Mouse (Mus musculus): ENCODE measurements around the gene Gipc3. TPM values are rescaled to one million over a fixed set of nuclear protein-coding genes. Genes with fewer than 3 reads are reported as not detected.

Gene Gipc3
- polyA plus RNA-seq, 2 experiments: 0.01 TPM; not detected in 1

- Histone ChIP-seq H3K4me1 (replicated peaks; ENCODE audit: control insufficient read depth in 2 of 2, insufficient read depth in 2 of 2, low read length in 1 of 2) (peaks cover 59% of the 10 kb centered on the region in 2 experiments), H3K36me3 (replicated peaks; ENCODE audit: control insufficient read depth, insufficient read depth, low read depth) (peaks cover 38% of the 10 kb centered on the region), H3K9ac (replicated peaks) (peak overlapping the region; percentile 71), H3K27ac (peak overlapping the region; percentile 86), H3K27me3 (ENCODE audit: control insufficient read depth, insufficient read depth, low read length) (no peaks in the 10 kb centered on the region), H3K9me3 (ENCODE audit: control insufficient read depth, low read length) (no peaks in the 10 kb centered on the region), H3K4me2 (ENCODE audit: low read depth) (peak overlapping the region; percentile 82), H3K4me3 (ENCODE audit: insufficient read depth in 1 of 2, low read depth in 2 of 2, low read length in 2 of 2) (peak overlapping the region; percentile 6 to 20; a peak in 3 of 4 replicates)
- WGBS (ENCODE audit: insufficient replicate concordance): 21% methylated on average over 12 of the region's 12 CpGs
- TF ChIP-seq EP300 (IDR thresholded peaks at IDR 0.05; ENCODE audit: low read depth) (peak; percentile 78), CTCF (IDR thresholded peaks at IDR 0.05; ENCODE audit: low read depth) (peak; percentile 4; the same call in 1 of the 2 replicates)
- DNase-seq (ENCODE audit: low read depth in 3 of 3, low spot score in 3 of 3) (peak; percentile 79 to 82 (median 81)), ATAC-seq (ENCODE audit: insufficient read depth) (peak; percentile 83)
These were observed 19.4 kb upstream of the Gipc3 start for GRCm38 (mm10) chr10:81362336-81362949.

- H3K4me2 ChIP-seq (ENCODE audit: low read depth): peak overlapping the region; percentile 82
- WGBS (ENCODE audit: insufficient replicate concordance): 74% methylated on average over 8 of the region's 8 CpGs
- ATAC-seq (ENCODE audit: insufficient read depth): no peak
These were observed 17.7 kb upstream of the Gipc3 start for GRCm38 (mm10) chr10:81360721-81361120.

GRCm38 (mm10) chr10:81358841-81359240, 15.8 kb upstream of the Gipc3 start:
- H3K4me1 ChIP-seq (replicated peaks; ENCODE audit: control insufficient read depth in 2 of 2, insufficient read depth in 2 of 2, low read length in 1 of 2): peaks cover 53 to 58% of the 10 kb centered on the region in 2 experiments
- no peak for ATAC-seq (ENCODE audit: insufficient read depth)

More at GRCm38 (mm10) chr10:81360721-81361120, 17.7 kb upstream of the Gipc3 start:
- Histone ChIP-seq H3K27ac (peak overlapping the region; percentile 86), H3K4me1 (replicated peaks; ENCODE audit: control insufficient read depth in 2 of 2, insufficient read depth in 2 of 2, low read length in 1 of 2) (peaks cover 66 to 68% of the 10 kb centered on the region in 2 experiments), H3K36me3 (replicated peaks; ENCODE audit: control insufficient read depth, insufficient read depth, low read depth) (peaks cover 27% of the 10 kb centered on the region), H3K9ac (replicated peaks) (peak overlapping the region; percentile 43), H3K27me3 (ENCODE audit: control insufficient read depth, insufficient read depth, low read length) (no peaks in the 10 kb centered on the region), H3K9me3 (ENCODE audit: control insufficient read depth, low read length) (no peaks in the 10 kb centered on the region), H3K4me3 (ENCODE audit: insufficient read depth in 1 of 2, low read depth in 2 of 2, low read length in 2 of 2) (no peak overlapping the region)
- TF ChIP-seq EP300 (IDR thresholded peaks at IDR 0.05; ENCODE audit: low read depth): no peak
- TF ChIP-seq CTCF (IDR thresholded peaks at IDR 0.05; ENCODE audit: low read depth): no peak
- no peak for DNase-seq (ENCODE audit: low read depth in 3 of 3, low spot score in 3 of 3)

GRCm38 (mm10) chr10:81358209-81358608, 15.1 kb upstream of the Gipc3 start:
- peak overlapping the region; percentile 64 to 88 for H3K4me3 ChIP-seq (ENCODE audit: insufficient read depth in 1 of 2, low read depth in 2 of 2, low read length in 2 of 2)
- peak overlapping the region; percentile 82 for H3K4me2 ChIP-seq (ENCODE audit: low read depth)
- no peak for ATAC-seq (ENCODE audit: insufficient read depth)
- H3K9ac ChIP-seq (replicated peaks): peak overlapping the region; percentile 89
- H3K27ac ChIP-seq: peak overlapping the region; percentile 86
- DNase-seq (ENCODE audit: low read depth in 3 of 3, low spot score in 3 of 3): no peak
- peaks cover 17% of the 10 kb centered on the region for H3K36me3 ChIP-seq (replicated peaks; ENCODE audit: control insufficient read depth, insufficient read depth, low read depth)
- 17% methylated on average over 4 of the region's 4 CpGs for WGBS (ENCODE audit: insufficient replicate concordance)
- no peak for TF ChIP-seq CTCF (IDR thresholded peaks at IDR 0.05; ENCODE audit: low read depth)
- no peak for TF ChIP-seq EP300 (IDR thresholded peaks at IDR 0.05; ENCODE audit: low read depth)
- peaks cover 47 to 52% of the 10 kb centered on the region in 2 experiments for H3K4me1 ChIP-seq (replicated peaks; ENCODE audit: control insufficient read depth in 2 of 2, insufficient read depth in 2 of 2, low read length in 1 of 2)
- no peaks in the 10 kb centered on the region for H3K9me3 ChIP-seq (ENCODE audit: control insufficient read depth, low read length)
- no peaks in the 10 kb centered on the region for H3K27me3 ChIP-seq (ENCODE audit: control insufficient read depth, insufficient read depth, low read length)

More at GRCm38 (mm10) chr10:81358841-81359240, 15.8 kb upstream of the Gipc3 start:
- Histone ChIP-seq H3K9me3 (ENCODE audit: control insufficient read depth, low read length) (no peaks in the 10 kb centered on the region), H3K4me2 (ENCODE audit: low read depth) (peak overlapping the region; percentile 82), H3K36me3 (replicated peaks; ENCODE audit: control insufficient read depth, insufficient read depth, low read depth) (peaks cover 24% of the 10 kb centered on the region), H3K27me3 (ENCODE audit: control insufficient read depth, insufficient read depth, low read length) (no peaks in the 10 kb centered on the region), H3K4me3 (ENCODE audit: insufficient read depth in 1 of 2, low read depth in 2 of 2, low read length in 2 of 2) (peak overlapping the region; percentile 64 to 88), H3K9ac (replicated peaks) (peak overlapping the region; percentile 89), H3K27ac (peak overlapping the region; percentile 86)
- TF ChIP-seq CTCF (IDR thresholded peaks at IDR 0.05; ENCODE audit: low read depth) (no peak), EP300 (IDR thresholded peaks at IDR 0.05; ENCODE audit: low read depth) (no peak)
- no peak for DNase-seq (ENCODE audit: low read depth in 3 of 3, low spot score in 3 of 3)
- WGBS (ENCODE audit: insufficient replicate concordance): 32% methylated on average over 1 of the region's 1 CpGs

- Histone ChIP-seq H3K4me3 (ENCODE audit: insufficient read depth in 1 of 2, low read depth in 2 of 2, low read length in 2 of 2) (peak within 1 kb of the TSS; percentile 64 to 88), H3K4me2 (ENCODE audit: low read depth) (peak within 1 kb of the TSS; percentile 82), H3K9me3 (ENCODE audit: control insufficient read depth, low read length) (no peaks in the 10 kb centered on the region), H3K27me3 (ENCODE audit: control insufficient read depth, insufficient read depth, low read length) (no peaks in the 10 kb centered on the region), H3K27ac (peak within 1 kb of the TSS; percentile 86), H3K4me1 (replicated peaks; ENCODE audit: control insufficient read depth in 2 of 2, insufficient read depth in 2 of 2, low read length in 1 of 2) (peaks cover 43 to 51% of the 10 kb centered on the region in 2 experiments), H3K36me3 (replicated peaks; ENCODE audit: control insufficient read depth, insufficient read depth, low read depth) (peaks cover 13% of the 10 kb centered on the region), H3K9ac (replicated peaks) (peak within 1 kb of the TSS; percentile 89)
- WGBS (ENCODE audit: insufficient replicate concordance): 2% methylated on average over 70 of the region's 79 CpGs
- TF ChIP-seq CTCF (IDR thresholded peaks at IDR 0.05; ENCODE audit: low read depth) (no peak), EP300 (IDR thresholded peaks at IDR 0.05; ENCODE audit: low read depth) (no peak)
- ATAC-seq (ENCODE audit: insufficient read depth) (peak; percentile 84), DNase-seq (ENCODE audit: low read depth in 3 of 3, low spot score in 3 of 3) (peak; percentile 82 to 85 (median 83))
These were observed 14.2 kb upstream of the Gipc3 start, which contains the start of gene Mfsd12 for GRCm38 (mm10) chr10:81356991-81357844. Mfsd12 (plus strand) TSS chr10:81357491.

All from liver, embryonic 14.5 days (tissue).